Mouse (Mus musculus) ES-E14 (cell line): ENCODE results near the gene Jchain. TPM values are rescaled to one million over a fixed set of nuclear protein-coding genes. Genes with fewer than 3 reads are reported as not detected.

Experiments
- DNase-seq: peaks from one replicate; pipeline ENCODE4 v3.0.0-alpha.2; 2013; ENCODE audit warnings: low read depth, low spot score
- H3K27ac ChIP-seq: 2 replicates; pipeline ENCODE4 v1.5.1; 2012; ENCODE audit warnings: low read depth, mild to moderate bottlenecking, low read length, moderate library complexity, mixed read lengths; ENCODE audit not compliant: poor library complexity, insufficient read depth, severe bottlenecking
- H3K36me3 ChIP-seq: 2 replicates; pipeline ENCODE4 v1.6.1; 2012; ENCODE audit warnings: mild to moderate bottlenecking, low read length, moderate library complexity, mixed read lengths; ENCODE audit not compliant: control insufficient read depth, poor library complexity, insufficient read depth, severe bottlenecking
- H3K4me1 ChIP-seq, 2 experiments: fragments of 150-350 bp in 1 of 2; sonication (generic) in 1 of 2; 2 replicates each; pipeline ENCODE4 v1.6.1; 2012; ENCODE audit warnings: low read length in 2 of 2, mild to moderate bottlenecking in 1 of 2, mixed read lengths in 1 of 2; ENCODE audit not compliant: control insufficient read depth in 2 of 2, insufficient read depth in 2 of 2, poor library complexity in 1 of 2
- H3K4me3 ChIP-seq, 2 experiments: fragments of 150-350 bp in 1 of 2; sonication (generic) in 1 of 2; 2 replicates each; pipeline ENCODE4 v1.5.1; 2012; ENCODE audit warnings: low read length in 2 of 2, low read depth in 1 of 2, mild to moderate bottlenecking in 1 of 2, mixed read lengths in 1 of 2; ENCODE audit not compliant: insufficient read depth in 1 of 2, poor library complexity in 1 of 2, severe bottlenecking in 1 of 2
- H3K9ac ChIP-seq: 2 replicates; pipeline ENCODE4 v1.6.1; 2012; ENCODE audit warnings: low read depth, mild to moderate bottlenecking, low read length, mixed read lengths; ENCODE audit not compliant: poor library complexity, insufficient read depth, severe bottlenecking
- H3K9me3 ChIP-seq: fragments of 150-350 bp; sonication (generic); 2 replicates; pipeline ENCODE4 v1.6.1; 2012; ENCODE audit warnings: low read depth, mild to moderate bottlenecking, low read length; ENCODE audit not compliant: control insufficient read depth, insufficient read depth
- CHD2 ChIP-seq: IDR thresholded peaks from 2 replicates; pipeline ENCODE4 v1.6.1; 2014; ENCODE audit warnings: mild to moderate bottlenecking, low read depth, low read length, inconsistent platforms
- HCFC1 ChIP-seq: IDR thresholded peaks from 2 replicates; pipeline ENCODE4 v1.6.1; 2012; ENCODE audit warnings: low read length, inconsistent platforms, borderline replicate concordance; ENCODE audit not compliant: insufficient read depth
- MAFK ChIP-seq: IDR thresholded peaks from 2 replicates; pipeline ENCODE4 v1.6.1; 2014; ENCODE audit warnings: mild to moderate bottlenecking, low read depth, low read length, inconsistent platforms; ENCODE audit not compliant: insufficient read depth
- ZC3H11A ChIP-seq: IDR thresholded peaks from 2 replicates; pipeline ENCODE4 v1.6.1; 2012; ENCODE audit warnings: low read depth, mild to moderate bottlenecking, inconsistent platforms, low read length, borderline replicate concordance
- ZNF384 ChIP-seq: IDR thresholded peaks from 2 replicates; pipeline ENCODE4 v1.6.1; 2012; ENCODE audit warnings: low read depth, low read length, inconsistent platforms
- in situ Hi-C, 2 experiments: fragments of 600-800 bp; cut with MboI; formaldehyde crosslinking; loops; one replicate each; pipeline ENCODE4 v1.15.1; 2025; ENCODE audit warnings: low sequenced_read_pairs in 2 of 2, inconsistent platforms in 1 of 2; ENCODE audit not compliant: unreplicated experiment in 2 of 2
- total RNA-seq: library from RNA; depleted of rRNA; stranded (reverse); fragments of 300-350 nt; gene quantifications from 2 replicates; pipeline ENCODE4 v1.2.3, GENCODE M21; 2012; rRNA removed

Gene Jchain
- 0.42 and 2.2 TPM in 2 replicates for total RNA-seq

DNA sequence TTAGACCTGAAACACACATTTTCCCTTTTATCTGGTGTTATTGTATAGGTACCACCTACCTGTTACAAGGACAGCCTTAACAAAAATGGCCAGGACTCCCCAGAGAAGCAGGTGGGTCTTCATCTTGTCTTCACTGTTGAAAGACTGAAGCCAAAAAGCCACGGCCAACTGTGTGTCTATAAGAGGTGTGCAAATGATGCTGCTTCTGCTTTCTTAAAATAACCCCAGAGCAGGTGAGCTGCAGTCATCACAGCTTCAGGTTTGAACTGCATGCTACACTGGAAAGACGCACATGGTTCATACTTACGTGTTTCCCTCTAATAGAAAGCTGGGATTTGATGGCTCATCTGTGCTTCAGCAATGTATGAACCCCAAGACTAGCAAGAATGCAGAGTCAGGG lies at the start of gene Jchain:
Gene Jchain (minus strand): TSS at position 235 of the 400 bp plus-strand sequence.
- Histone ChIP-seq H3K4me1 (no peaks in the 10 kb centered on the region), H3K27ac (no peak within 1 kb of the TSS), H3K9ac (no peak within 1 kb of the TSS), H3K9me3 (no peaks in the 10 kb centered on the region), H3K36me3 (no peaks in the 10 kb centered on the region), H3K4me3 (no peak within 1 kb of the TSS)
- DNase-seq, result no peak
- TF ChIP-seq ZNF384 (no peak), ZC3H11A (no peak), CHD2 (no peak), HCFC1 (no peak), MAFK (no peak)
- in situ Hi-C loops, result no loop called here

DNA sequence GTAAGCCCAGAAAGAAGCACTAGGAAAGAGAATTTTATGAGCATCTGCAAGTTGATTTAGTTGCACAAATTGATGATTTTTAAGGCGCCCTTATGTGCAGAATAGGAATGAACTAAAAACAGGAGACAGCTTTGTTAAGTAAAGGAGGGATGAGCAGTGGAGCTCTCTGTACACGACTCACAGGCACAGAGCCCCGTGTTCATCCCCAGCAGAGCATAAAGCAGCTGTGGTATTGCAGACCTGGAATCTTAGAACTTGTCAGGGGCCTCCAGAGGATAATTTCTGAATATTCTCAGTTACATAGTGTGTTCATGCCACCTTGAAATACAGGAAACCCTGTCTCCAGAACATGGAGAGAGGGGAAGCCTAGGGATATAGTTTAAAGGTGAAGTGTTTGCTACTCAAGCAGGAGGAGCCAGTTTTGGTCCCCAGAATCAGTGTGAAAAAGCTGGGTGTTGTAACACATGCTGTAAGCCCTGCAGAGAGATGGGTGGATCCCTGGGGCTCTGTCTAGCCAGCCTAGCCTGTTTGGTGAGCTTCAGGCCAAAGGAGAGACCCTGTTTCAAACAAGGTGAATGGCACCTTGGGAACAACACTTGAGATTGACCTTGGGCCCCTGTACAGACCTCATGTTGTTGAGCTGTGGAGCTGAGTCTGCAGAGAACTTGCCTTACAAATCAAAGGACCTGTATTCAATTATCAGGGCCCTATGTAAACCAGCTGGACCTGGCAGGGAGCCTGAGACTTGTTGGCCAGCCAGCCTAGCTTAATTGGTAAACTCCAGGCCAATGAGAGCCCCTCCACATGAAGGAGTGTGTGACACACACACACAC lies 48.0 kb upstream of the Jchain start:
- no peak overlapping the region for H3K4me3 ChIP-seq
- H3K27ac ChIP-seq, result 0 out of 2 replicates have a peak overlapping the region, but pooled peaks have one; percentile 8
- H3K4me1 ChIP-seq, result peaks cover 0 to 14% of the 10 kb centered on the region in 2 experiments; a peak in 1 of 4 replicates
- H3K36me3 ChIP-seq, result no peaks in the 10 kb centered on the region
- H3K9ac ChIP-seq, result no peak overlapping the region
- no peak for TF ChIP-seq ZNF384
- TF ChIP-seq ZC3H11A, result no peak
- TF ChIP-seq HCFC1, result no peak
- TF ChIP-seq CHD2, result no peak
- TF ChIP-seq MAFK, result no peak
- H3K9me3 ChIP-seq, result no peaks in the 10 kb centered on the region
- in situ Hi-C loops, result no loop called here
- no peak for DNase-seq

DNA sequence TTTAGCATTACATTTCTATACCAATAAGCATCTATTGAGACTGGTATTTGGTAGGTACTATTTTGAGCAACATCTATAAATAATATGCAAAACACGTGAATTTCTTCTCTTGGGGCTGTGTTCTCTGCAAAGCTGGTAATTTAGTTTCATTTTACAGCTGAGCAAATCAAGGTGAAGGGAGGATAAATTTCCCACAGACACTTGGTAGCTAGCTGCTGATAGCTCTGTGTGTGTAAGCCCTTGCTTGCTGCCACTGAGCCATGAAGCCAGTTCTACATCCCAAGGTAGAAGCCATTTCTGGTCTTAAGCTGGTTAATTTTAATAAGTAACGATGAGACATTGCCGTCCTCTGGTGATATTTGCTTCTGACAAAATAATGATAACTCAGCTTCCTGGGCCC lies 47.1 kb upstream of the Jchain start:
- no peak for DNase-seq
- Histone ChIP-seq H3K9ac (no peak overlapping the region), H3K27ac (no peak overlapping the region), H3K36me3 (no peaks in the 10 kb centered on the region), H3K4me3 (no peak overlapping the region), H3K9me3 (no peaks in the 10 kb centered on the region), H3K4me1 (peaks cover 5 to 15% of the 10 kb centered on the region in 2 experiments; a peak in 1 of 4 replicates)
- in situ Hi-C loops, result no loop called here
- no peak for TF ChIP-seq ZC3H11A
- TF ChIP-seq CHD2, result no peak
- TF ChIP-seq ZNF384, result no peak
- no peak for TF ChIP-seq MAFK
- TF ChIP-seq HCFC1, result no peak

DNA sequence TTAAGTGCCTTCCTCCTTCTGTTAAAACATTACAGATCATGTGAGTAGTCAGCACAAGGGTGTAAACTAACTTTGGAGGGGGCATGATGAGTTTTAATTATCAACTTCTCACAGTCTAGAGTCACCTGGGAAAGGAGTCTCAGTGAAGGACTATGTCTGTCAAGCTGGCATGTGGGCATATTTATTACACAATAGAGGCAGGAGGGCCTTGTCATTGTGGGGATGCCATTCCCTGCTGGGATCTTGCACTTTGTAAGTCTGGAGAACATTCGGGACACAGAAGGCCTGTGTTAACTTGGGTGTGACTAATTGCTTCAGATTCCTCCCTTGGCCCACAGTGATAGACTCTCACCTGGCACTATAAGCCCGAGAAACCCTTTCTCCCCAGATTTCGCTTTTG lies 41.9 kb upstream of the Jchain start:
- Histone ChIP-seq H3K4me3 (no peak overlapping the region), H3K4me1 (peaks cover 11 to 15% of the 10 kb centered on the region in 2 experiments), H3K36me3 (no peaks in the 10 kb centered on the region), H3K9me3 (no peaks in the 10 kb centered on the region), H3K27ac (no peak overlapping the region; the same call in 1 of the 2 replicates), H3K9ac (no peak overlapping the region)
- in situ Hi-C loops, result no loop called here
- DNase-seq, result no peak
- no peak for TF ChIP-seq ZNF384
- no peak for TF ChIP-seq HCFC1
- TF ChIP-seq CHD2, result no peak
- TF ChIP-seq ZC3H11A, result no peak
- TF ChIP-seq MAFK, result no peak

DNA sequence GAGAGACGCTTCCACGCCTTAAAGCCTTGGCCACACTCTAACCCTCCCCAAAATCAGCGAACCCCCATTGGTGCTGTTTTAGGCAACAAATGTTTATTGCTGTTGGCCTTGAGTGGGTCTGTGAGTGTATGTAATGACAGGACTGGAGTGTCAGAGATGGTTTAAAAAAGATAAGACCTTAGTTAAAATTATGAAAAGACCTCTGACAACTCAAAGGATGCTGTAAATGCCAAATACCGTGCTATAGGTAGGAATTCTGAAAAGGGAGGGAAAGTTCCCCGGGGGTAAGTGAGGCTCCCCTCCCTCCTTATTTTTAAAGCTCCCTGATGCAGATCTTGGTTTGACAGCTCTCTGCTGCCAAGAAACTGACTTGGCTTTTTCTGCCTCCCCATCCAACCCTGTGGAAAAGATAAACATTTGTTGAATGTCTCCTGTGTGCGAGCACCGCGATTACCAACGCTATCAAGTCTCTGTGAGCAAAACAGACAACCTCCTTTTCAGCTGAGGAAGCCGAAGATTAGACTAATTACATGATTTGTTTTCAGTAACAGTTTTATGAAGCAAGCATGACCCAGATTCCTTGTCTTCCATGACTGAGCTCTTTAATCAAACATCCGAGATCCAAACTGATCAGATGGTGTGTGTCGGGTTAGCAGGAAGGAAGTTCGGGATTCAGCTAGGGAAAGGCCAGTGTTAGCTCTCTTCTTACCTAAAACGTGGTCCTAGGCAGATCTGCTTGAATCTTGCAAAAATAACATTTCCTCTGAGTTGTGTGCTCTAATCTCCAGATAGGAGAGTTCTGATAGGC lies 38.5 kb upstream of the Jchain start:
- Histone ChIP-seq H3K9ac (peak overlapping the region; percentile 70), H3K36me3 (no peaks in the 10 kb centered on the region), H3K9me3 (no peaks in the 10 kb centered on the region), H3K4me3 (peak overlapping the region; percentile 89 to 99), H3K4me1 (peaks cover 12 to 16% of the 10 kb centered on the region in 2 experiments), H3K27ac (no peak overlapping the region)
- no peak for DNase-seq
- TF ChIP-seq ZNF384 (no peak), CHD2 (no peak), MAFK (no peak), HCFC1 (no peak), ZC3H11A (no peak)
- in situ Hi-C loops, result no loop called here
